Mouse (Mus musculus): ENCODE measurements around the gene Cdc37l1. TPM values are rescaled to one million over a fixed set of nuclear protein-coding genes. Genes with fewer than 3 reads are reported as not detected.

Cdc37l1 gene
- polyA plus RNA-seq, 1 experiment from 2014 or later: 41.2 TPM

- Histone ChIP-seq H3K36me3 (ENCODE audit: control insufficient read depth, insufficient read depth, low read length) (no peaks in the 10 kb centered on the region), H3K4me1 (ENCODE audit: control insufficient read depth, insufficient read depth, low read depth, low read length) (peaks cover 13% of the 10 kb centered on the region), H3K27ac (ENCODE audit: low read depth, low read length) (peak within 1 kb of the TSS; percentile 76), H3K27me3 (replicated peaks; ENCODE audit: control insufficient read depth, insufficient read depth, low read length) (no peaks in the 10 kb centered on the region), H3K4me3 (ENCODE audit: low read length) (peak within 1 kb of the TSS; percentile 62), H3K9me3 (ENCODE audit: control insufficient read depth, low read length) (no peaks in the 10 kb centered on the region), H3K4me2 (ENCODE audit: low read length) (peak within 1 kb of the TSS; percentile 76), H3K9ac (ENCODE audit: low read depth, low read length) (peak within 1 kb of the TSS; percentile 79)
- peak; percentile 95 for ATAC-seq
- under 1% methylated on average over 66 of the region's 68 CpGs for WGBS
Observed at GRCm38 (mm10) chr19:29047334-29048170, 57.4 kb downstream of the Cdc37l1 start, which contains the start of gene Ak3. Ak3 (minus strand) TSS chr19:29047961.

DNA sequence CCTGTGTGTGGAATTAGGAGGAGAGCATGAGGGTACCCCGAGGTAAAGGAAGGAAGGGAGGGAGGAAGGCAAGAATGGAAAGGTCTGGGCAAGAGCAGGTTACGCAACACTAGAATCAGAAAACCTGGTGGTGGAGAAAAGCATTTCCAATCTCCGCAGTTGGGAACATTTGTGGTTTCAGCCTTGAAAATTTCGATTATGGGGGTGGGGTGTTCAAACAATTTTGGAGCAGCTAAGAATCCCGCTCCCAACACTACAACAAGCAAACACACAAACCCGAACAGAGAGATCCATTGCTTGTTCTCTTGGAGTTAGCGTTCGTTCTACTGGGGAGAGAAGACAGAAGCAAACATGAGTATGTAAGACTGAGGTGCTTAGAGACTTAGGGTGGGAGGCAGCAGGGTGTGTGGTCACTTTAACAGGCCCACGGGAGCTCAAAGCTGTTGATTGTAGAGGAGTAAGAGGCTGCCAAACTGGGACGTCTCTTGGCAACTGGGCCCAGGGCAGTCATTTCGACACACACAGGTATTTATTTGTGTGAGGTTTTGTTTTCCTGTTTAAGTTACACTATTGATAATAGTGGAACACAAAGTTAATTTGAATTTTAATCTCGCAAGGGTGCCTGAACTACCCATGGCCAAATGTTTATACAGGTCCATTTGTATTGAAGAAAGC lies 59.4 kb downstream of the Cdc37l1 start:
- no peaks in the 10 kb centered on the region for H3K36me3 ChIP-seq (ENCODE audit: control insufficient read depth, insufficient read depth, low read length)
- H3K4me1 ChIP-seq (ENCODE audit: control insufficient read depth, insufficient read depth, low read depth, low read length): peaks cover 11% of the 10 kb centered on the region
- no peak overlapping the region for H3K4me3 ChIP-seq (ENCODE audit: low read length)
- H3K9ac ChIP-seq (ENCODE audit: low read depth, low read length): no peak overlapping the region
- no peak overlapping the region for H3K4me2 ChIP-seq (ENCODE audit: low read length)
- 78% methylated on average over 12 of the region's 12 CpGs for WGBS
- no peak for ATAC-seq
- no peaks in the 10 kb centered on the region for H3K27me3 ChIP-seq (replicated peaks; ENCODE audit: control insufficient read depth, insufficient read depth, low read length)
- no peak overlapping the region for H3K27ac ChIP-seq (ENCODE audit: low read depth, low read length)
- no peaks in the 10 kb centered on the region for H3K9me3 ChIP-seq (ENCODE audit: control insufficient read depth, low read length)

GRCm38 (mm10) chr19:29050186-29050980 lies 60.2 kb downstream of the Cdc37l1 start:
- no peak for ATAC-seq

GRCm38 (mm10) chr19:29052786-29053185 lies 62.6 kb downstream of the Cdc37l1 start:
- Histone ChIP-seq H3K9ac (ENCODE audit: low read depth, low read length) (no peak overlapping the region), H3K4me2 (ENCODE audit: low read length) (no peak overlapping the region), H3K9me3 (ENCODE audit: control insufficient read depth, low read length) (no peaks in the 10 kb centered on the region), H3K4me1 (ENCODE audit: control insufficient read depth, insufficient read depth, low read depth, low read length) (0 out of 2 replicates have a peak, but pooled peaks cover 2% of the 10 kb centered on the region), H3K36me3 (ENCODE audit: control insufficient read depth, insufficient read depth, low read length) (no peaks in the 10 kb centered on the region), H3K27me3 (replicated peaks; ENCODE audit: control insufficient read depth, insufficient read depth, low read length) (no peaks in the 10 kb centered on the region), H3K4me3 (ENCODE audit: low read length) (no peak overlapping the region), H3K27ac (ENCODE audit: low read depth, low read length) (no peak overlapping the region)
- 90% methylated on average over 12 of the region's 12 CpGs for WGBS
- ATAC-seq: no peak

More at GRCm38 (mm10) chr19:29050186-29050980, 60.2 kb downstream of the Cdc37l1 start:
- Histone ChIP-seq H3K9ac (ENCODE audit: low read depth, low read length) (no peak overlapping the region), H3K4me3 (ENCODE audit: low read length) (no peak overlapping the region), H3K27me3 (replicated peaks; ENCODE audit: control insufficient read depth, insufficient read depth, low read length) (no peaks in the 10 kb centered on the region), H3K4me1 (ENCODE audit: control insufficient read depth, insufficient read depth, low read depth, low read length) (peaks cover 11% of the 10 kb centered on the region), H3K9me3 (ENCODE audit: control insufficient read depth, low read length) (no peaks in the 10 kb centered on the region), H3K4me2 (ENCODE audit: low read length) (no peak overlapping the region), H3K36me3 (ENCODE audit: control insufficient read depth, insufficient read depth, low read length) (no peaks in the 10 kb centered on the region), H3K27ac (ENCODE audit: low read depth, low read length) (no peak overlapping the region)
- WGBS: 80% methylated on average over 9 of the region's 9 CpGs

GRCm38 (mm10) chr19:29054594-29054993 lies 64.4 kb downstream of the Cdc37l1 start:
- no peaks in the 10 kb centered on the region for H3K27me3 ChIP-seq (replicated peaks; ENCODE audit: control insufficient read depth, insufficient read depth, low read length)
- no peaks in the 10 kb centered on the region for H3K36me3 ChIP-seq (ENCODE audit: control insufficient read depth, insufficient read depth, low read length)
- no peaks in the 10 kb centered on the region for H3K9me3 ChIP-seq (ENCODE audit: control insufficient read depth, low read length)
- H3K9ac ChIP-seq (ENCODE audit: low read depth, low read length): no peak overlapping the region
- 85% methylated on average over 6 of the region's 6 CpGs for WGBS
- H3K4me3 ChIP-seq (ENCODE audit: low read length): no peak overlapping the region
- H3K27ac ChIP-seq (ENCODE audit: low read depth, low read length): no peak overlapping the region
- no peaks in the 10 kb centered on the region for H3K4me1 ChIP-seq (ENCODE audit: control insufficient read depth, insufficient read depth, low read depth, low read length)
- ATAC-seq: no peak
- H3K4me2 ChIP-seq (ENCODE audit: low read length): no peak overlapping the region

- no peak for ATAC-seq
- no peak overlapping the region for H3K9ac ChIP-seq (ENCODE audit: low read depth, low read length)
- no peak overlapping the region for H3K4me2 ChIP-seq (ENCODE audit: low read length)
- no peak overlapping the region for H3K4me3 ChIP-seq (ENCODE audit: low read length)
- H3K27me3 ChIP-seq (replicated peaks; ENCODE audit: control insufficient read depth, insufficient read depth, low read length): no peaks in the 10 kb centered on the region
- no peaks in the 10 kb centered on the region for H3K4me1 ChIP-seq (ENCODE audit: control insufficient read depth, insufficient read depth, low read depth, low read length)
- WGBS: 93% methylated on average over 4 of the region's 4 CpGs
- H3K27ac ChIP-seq (ENCODE audit: low read depth, low read length): no peak overlapping the region
- no peaks in the 10 kb centered on the region for H3K36me3 ChIP-seq (ENCODE audit: control insufficient read depth, insufficient read depth, low read length)
- H3K9me3 ChIP-seq (ENCODE audit: control insufficient read depth, low read length): no peaks in the 10 kb centered on the region
Observed at GRCm38 (mm10) chr19:29055469-29055868, 65.3 kb downstream of the Cdc37l1 start.

GRCm38 (mm10) chr19:29058741-29059140 lies 68.6 kb downstream of the Cdc37l1 start:
- ATAC-seq: no peak
- no peaks in the 10 kb centered on the region for H3K27me3 ChIP-seq (replicated peaks; ENCODE audit: control insufficient read depth, insufficient read depth, low read length)

DNA sequence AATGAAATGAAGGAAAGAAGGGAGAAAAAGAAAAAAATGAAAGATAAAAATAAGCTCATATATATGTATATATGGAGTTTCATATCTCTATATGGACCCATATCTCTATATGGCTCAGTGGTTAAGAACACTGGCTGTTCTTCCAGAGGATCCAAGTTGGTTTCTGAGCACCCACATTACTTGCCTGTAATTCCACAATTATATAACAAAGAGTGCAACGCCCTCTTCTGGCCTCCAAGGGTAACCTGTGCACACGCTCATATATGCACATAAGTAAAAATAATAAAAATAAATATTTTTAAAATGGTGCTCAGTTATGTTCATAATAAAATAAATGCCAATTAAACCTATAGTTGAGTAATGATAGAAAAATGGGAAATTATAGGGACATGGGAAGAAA lies 69.5 kb downstream of the Cdc37l1 start:
- Histone ChIP-seq H3K9ac (ENCODE audit: low read depth, low read length) (no peak overlapping the region), H3K27ac (ENCODE audit: low read depth, low read length) (no peak overlapping the region), H3K36me3 (ENCODE audit: control insufficient read depth, insufficient read depth, low read length) (no peaks in the 10 kb centered on the region), H3K4me3 (ENCODE audit: low read length) (no peak overlapping the region), H3K4me1 (ENCODE audit: control insufficient read depth, insufficient read depth, low read depth, low read length) (no peaks in the 10 kb centered on the region), H3K9me3 (ENCODE audit: control insufficient read depth, low read length) (no peaks in the 10 kb centered on the region), H3K4me2 (ENCODE audit: low read length) (no peak overlapping the region), H3K27me3 (replicated peaks; ENCODE audit: control insufficient read depth, insufficient read depth, low read length) (no peaks in the 10 kb centered on the region)
- ATAC-seq: no peak
- WGBS: 87% methylated on average over 2 of the region's 2 CpGs

More at GRCm38 (mm10) chr19:29058741-29059140, 68.6 kb downstream of the Cdc37l1 start:
- no peak overlapping the region for H3K9ac ChIP-seq (ENCODE audit: low read depth, low read length)
- H3K9me3 ChIP-seq (ENCODE audit: control insufficient read depth, low read length): no peaks in the 10 kb centered on the region
- H3K4me3 ChIP-seq (ENCODE audit: low read length): no peak overlapping the region
- H3K4me1 ChIP-seq (ENCODE audit: control insufficient read depth, insufficient read depth, low read depth, low read length): no peaks in the 10 kb centered on the region
- no peak overlapping the region for H3K4me2 ChIP-seq (ENCODE audit: low read length)
- 89% methylated on average over 5 of the region's 5 CpGs for WGBS
- no peaks in the 10 kb centered on the region for H3K36me3 ChIP-seq (ENCODE audit: control insufficient read depth, insufficient read depth, low read length)
- H3K27ac ChIP-seq (ENCODE audit: low read depth, low read length): no peak overlapping the region

DNA sequence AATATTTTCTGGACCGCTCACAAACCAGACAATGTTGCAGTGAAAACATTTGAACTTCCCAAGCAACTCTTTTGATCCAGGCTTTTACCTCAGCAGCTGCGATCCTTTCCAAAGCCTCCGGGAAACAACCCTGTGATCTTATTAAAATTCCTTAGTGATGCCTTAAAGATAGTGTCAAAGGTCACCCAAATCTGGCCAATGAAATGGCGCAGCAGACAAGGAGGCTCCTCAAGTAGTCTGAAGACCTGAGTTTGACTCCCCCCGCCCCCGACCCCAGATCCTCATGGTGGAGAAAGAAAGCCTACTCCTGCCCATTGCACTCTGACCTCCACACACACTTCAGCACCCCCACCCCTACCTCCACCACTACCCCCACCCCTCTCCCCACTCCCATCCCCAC lies 70.1 kb downstream of the Cdc37l1 start:
- no peak for ATAC-seq
- WGBS: 45% methylated on average over 6 of the region's 6 CpGs

More for the DNA sequence above, 70.1 kb downstream of the Cdc37l1 start:
- Histone ChIP-seq H3K4me3 (ENCODE audit: low read length) (no peak overlapping the region), H3K9ac (ENCODE audit: low read depth, low read length) (no peak overlapping the region), H3K27ac (ENCODE audit: low read depth, low read length) (no peak overlapping the region), H3K9me3 (ENCODE audit: control insufficient read depth, low read length) (no peaks in the 10 kb centered on the region), H3K27me3 (replicated peaks; ENCODE audit: control insufficient read depth, insufficient read depth, low read length) (no peaks in the 10 kb centered on the region), H3K4me1 (ENCODE audit: control insufficient read depth, insufficient read depth, low read depth, low read length) (no peaks in the 10 kb centered on the region), H3K4me2 (ENCODE audit: low read length) (no peak overlapping the region), H3K36me3 (ENCODE audit: control insufficient read depth, insufficient read depth, low read length) (no peaks in the 10 kb centered on the region)

All from hindbrain, embryonic 16.5 days (tissue).